Mouse (Mus musculus) kidney, postnatal 0 days (tissue): ENCODE results near the gene Mgat4a. TPM values are rescaled to one million over a fixed set of nuclear protein-coding genes. Genes with fewer than 3 reads are reported as not detected.

Experiments
- ATAC-seq: fragments of 200-750 bp; cut with Nextera tagmentation; replicated peaks from 2 replicates; pipeline ENCODE4 v1.8.0; 2017; ENCODE audit warnings: low read depth, moderate number of reproducible peaks, moderate TSS enrichment, moderate library complexity; ENCODE audit not compliant: low FRiP score
- DNase-seq: peaks from one replicate; pipeline ENCODE4 v3.0.0-alpha.2; 2016; ENCODE audit warnings: low spot score
- H3K27ac ChIP-seq: fragments of 300-500 bp; sonication (generic); 2 replicates; pipeline ENCODE4 v1.5.1; 2014; ENCODE audit warnings: mild to moderate bottlenecking
- H3K27me3 ChIP-seq: fragments of 300-500 bp; sonication (generic); 2 replicates; pipeline ENCODE4 v1.6.1; 2014; ENCODE audit warnings: low read length, mixed read lengths; ENCODE audit not compliant: insufficient read depth
- H3K36me3 ChIP-seq: fragments of 300-500 bp; sonication (generic); 2 replicates; pipeline ENCODE4 v1.6.1; 2014; ENCODE audit warnings: low read length, mixed read lengths; ENCODE audit not compliant: insufficient read depth
- H3K4me1 ChIP-seq: fragments of 300-500 bp; sonication (generic); replicated peaks from 2 replicates; pipeline ENCODE4 v1.6.1; 2014; ENCODE audit warnings: antibody characterized with exemption, low read length, mixed read lengths; ENCODE audit not compliant: insufficient read depth
- H3K4me2 ChIP-seq: fragments of 300-500 bp; sonication (generic); 2 replicates; pipeline ENCODE4 v1.6.1; 2014; ENCODE audit warnings: mild to moderate bottlenecking, low read length, moderate library complexity, mixed read lengths
- H3K4me3 ChIP-seq: fragments of 300-500 bp; sonication (generic); replicated peaks from 2 replicates; pipeline ENCODE4 v1.5.1; 2014; ENCODE audit warnings: low read depth, low read length
- H3K9ac ChIP-seq: fragments of 300-500 bp; sonication (generic); 2 replicates; pipeline ENCODE4 v1.6.1; 2014; ENCODE audit warnings: low read depth, low read length
- H3K9me3 ChIP-seq: fragments of 300-500 bp; sonication (generic); replicated peaks from 2 replicates; pipeline ENCODE4 v1.6.1; 2016; ENCODE audit warnings: low read length, inconsistent platforms, mixed read lengths
- CTCF ChIP-seq: IDR thresholded peaks from 2 replicates; pipeline ENCODE4 v1.5.1; 2016; ENCODE audit warnings: antibody characterized with exemption, low read depth, mild to moderate bottlenecking, moderate library complexity
- WGBS: fragments of 180-500 bp; shearing (Covaris S2); extraction: QIAGEN DNeasy Blood & Tissue Kit; methylation state at CpG from one replicate; pipeline ENCODE4 v1.1.7; 2014; 5-methylcytosine and 5-hydroxymethylcytosine counted together
- polyA plus RNA-seq: library from polyadenylated mRNA; unstranded; fragments of >200 nt; fragmentation: Nextera tagmentation; extraction: Ambion mirVana; gene quantifications from 2 replicates; pipeline ENCODE4 v1.2.1, GENCODE M21; 2015

The Mgat4a gene
- polyA plus RNA-seq, 1 experiment from 2014 or later: 8.3 TPM

DNA sequence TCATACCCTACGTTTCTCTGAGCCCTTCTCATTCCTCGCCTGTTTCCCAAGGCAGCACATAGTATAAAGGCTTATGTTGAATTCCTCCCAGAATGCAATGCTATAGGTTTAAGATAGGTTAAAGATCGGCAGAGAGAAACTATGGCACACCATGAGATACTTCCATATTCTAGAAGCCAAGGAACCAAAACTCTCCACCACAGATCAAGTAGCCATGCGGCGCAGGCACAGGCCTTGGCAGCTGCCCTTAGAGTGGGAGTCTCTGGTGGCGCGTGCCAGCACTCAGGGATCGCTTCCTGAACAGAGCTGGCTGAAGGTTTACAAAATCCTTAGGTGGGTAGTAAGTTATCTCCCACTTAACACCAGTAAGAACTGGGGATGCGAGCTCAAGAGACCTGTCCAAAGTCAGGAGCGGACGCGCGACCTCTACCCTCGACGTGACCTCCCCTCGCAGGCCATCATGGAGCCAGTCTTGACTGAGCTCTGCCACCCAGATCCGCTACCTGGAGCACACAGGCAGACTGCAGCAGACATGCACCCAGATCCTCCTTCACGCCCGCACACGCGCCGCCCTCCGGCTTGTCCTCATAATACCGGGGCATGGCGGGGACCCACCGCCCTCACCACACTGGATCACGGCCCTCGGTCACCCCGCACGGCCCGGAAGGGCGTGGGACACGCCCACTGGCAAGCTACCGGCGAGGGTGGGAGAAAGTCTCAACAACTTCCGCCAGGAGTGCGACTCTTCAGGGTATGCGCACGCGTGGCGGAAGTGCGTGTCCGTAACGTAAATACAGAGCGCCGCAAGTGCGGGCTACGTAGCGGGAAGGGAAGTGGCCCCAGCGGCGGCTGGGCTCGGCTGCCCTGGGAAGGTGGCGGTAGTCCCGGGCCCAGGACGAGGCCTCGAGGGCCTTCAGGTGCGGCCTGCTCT is 111.2 kb downstream of the Mgat4a start, which contains the start of the genes Coa5 and Unc50:
Coa5 (minus strand) TSS at position 738 of the 931 bp plus-strand sequence.
Unc50 (plus strand) TSS at position 774 of the 931 bp plus-strand sequence.
- Histone ChIP-seq H3K4me2 (peak within 1 kb of the TSS; percentile 77), H3K9me3 (no peaks in the 10 kb centered on the region), H3K27me3 (no peaks in the 10 kb centered on the region), H3K36me3 (peaks cover 15% of the 10 kb centered on the region), H3K4me1 (peaks cover 14% of the 10 kb centered on the region), H3K4me3 (peak within 1 kb of the TSS; percentile 91), H3K27ac (peak within 1 kb of the TSS; percentile 85), H3K9ac (peak within 1 kb of the TSS; percentile 90)
- 2% methylated on average over 57 of the region's 57 CpGs for WGBS
- TF ChIP-seq CTCF: peak; percentile 18; the same call in 1 of the 2 replicates
- ATAC-seq (peak; percentile 95), DNase-seq (peak; percentile 98)

DNA sequence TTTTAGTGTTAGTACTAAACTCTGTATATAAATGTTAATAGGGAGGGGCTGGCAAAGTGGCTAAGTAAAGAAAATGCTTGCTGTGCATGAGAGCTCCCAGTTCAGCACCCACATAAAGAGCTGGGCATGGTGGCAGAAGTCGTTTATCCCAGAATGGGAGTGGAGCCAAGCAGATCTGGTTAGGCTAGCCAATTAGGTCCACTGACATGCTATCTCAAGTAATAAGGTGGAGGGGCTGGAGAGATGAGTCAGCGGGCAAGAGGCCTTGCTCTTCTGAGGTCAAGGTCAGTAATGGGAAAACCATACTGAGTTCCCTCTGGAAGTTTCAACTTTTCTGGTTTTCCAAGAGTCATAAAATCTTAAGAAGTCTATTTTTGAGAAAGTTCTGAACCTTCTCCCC is 111.9 kb downstream of the Mgat4a start:
- peaks cover 15% of the 10 kb centered on the region for H3K36me3 ChIP-seq
- H3K9me3 ChIP-seq: no peaks in the 10 kb centered on the region
- 35% methylated on average over 2 of the region's 2 CpGs for WGBS
- ATAC-seq: no peak
- H3K27me3 ChIP-seq: no peaks in the 10 kb centered on the region
- DNase-seq: no peak
- no peak overlapping the region for H3K27ac ChIP-seq
- peak overlapping the region; percentile 90; the same call in 1 of the 2 replicates for H3K9ac ChIP-seq
- TF ChIP-seq CTCF: no peak
- peak overlapping the region; percentile 91 for H3K4me3 ChIP-seq
- H3K4me2 ChIP-seq: peak overlapping the region; percentile 77
- peaks cover 14% of the 10 kb centered on the region for H3K4me1 ChIP-seq

- Histone ChIP-seq H3K27ac (no peak overlapping the region), H3K4me3 (no peak overlapping the region), H3K4me1 (peaks cover 14% of the 10 kb centered on the region), H3K4me2 (no peak overlapping the region), H3K27me3 (no peaks in the 10 kb centered on the region), H3K9me3 (no peaks in the 10 kb centered on the region), H3K9ac (no peak overlapping the region), H3K36me3 (peaks cover 6% of the 10 kb centered on the region; the same call in 1 of the 2 replicates)
- no peak for TF ChIP-seq CTCF
- WGBS: 94% methylated on average over 8 of the region's 8 CpGs
- ATAC-seq (no peak), DNase-seq (no peak)
Observed at GRCm38 (mm10) chr1:37427144-37427875, 113.5 kb downstream of the Mgat4a start.

DNA sequence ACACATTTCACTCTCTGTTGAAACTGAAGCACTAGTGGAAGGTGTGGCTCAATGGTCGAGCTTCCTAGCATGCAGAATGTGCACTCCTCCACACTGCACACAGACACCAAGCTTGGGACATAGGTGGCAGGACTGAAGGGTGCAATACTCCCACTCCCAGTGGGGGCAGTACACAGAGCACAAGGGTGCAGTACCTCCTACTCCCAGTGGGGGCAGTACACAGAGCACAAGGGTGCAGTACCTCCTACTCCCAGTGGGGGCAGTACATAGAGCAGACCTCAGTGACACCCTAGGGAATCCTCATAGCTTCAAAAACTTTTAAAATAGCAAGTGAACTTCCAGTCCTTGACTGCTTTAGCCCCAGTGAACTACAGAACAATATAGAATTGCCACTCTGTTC is 121.4 kb downstream of the Mgat4a start:
- Histone ChIP-seq H3K4me1 (no peaks in the 10 kb centered on the region), H3K27me3 (no peaks in the 10 kb centered on the region), H3K4me2 (no peak overlapping the region), H3K9me3 (no peaks in the 10 kb centered on the region), H3K9ac (no peak overlapping the region), H3K27ac (no peak overlapping the region), H3K36me3 (peaks cover 18% of the 10 kb centered on the region; the same call in 1 of the 2 replicates), H3K4me3 (no peak overlapping the region)
- DNase-seq: peak; percentile 59
- ATAC-seq: peak; percentile 65; the same call in 1 of the 2 replicates
- peak; percentile 98 for TF ChIP-seq CTCF
- WGBS: 91% methylated on average over 1 of the region's 1 CpGs

DNA sequence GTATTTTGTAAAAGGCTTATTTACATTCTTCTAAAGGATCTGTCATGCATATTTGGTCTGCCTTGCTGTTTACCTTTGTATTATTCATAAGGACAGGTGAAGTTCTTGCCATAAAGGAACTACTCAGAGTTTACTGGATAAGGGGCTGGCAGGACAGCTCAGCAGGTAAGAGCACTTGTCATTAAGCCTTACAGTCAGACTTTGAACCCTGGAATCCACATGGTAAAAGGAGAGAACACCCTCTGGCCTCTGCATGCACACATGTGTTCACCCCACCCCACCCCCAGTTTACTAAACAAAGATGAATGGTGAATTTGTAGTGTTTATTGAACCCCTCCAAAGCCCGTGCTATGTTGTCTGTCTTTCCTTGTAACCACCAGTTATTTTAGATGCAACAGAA is 125.4 kb downstream of the Mgat4a start:
- no peaks in the 10 kb centered on the region for H3K4me1 ChIP-seq
- no peak for TF ChIP-seq CTCF
- no peak overlapping the region for H3K4me2 ChIP-seq
- H3K27me3 ChIP-seq: no peaks in the 10 kb centered on the region
- H3K9me3 ChIP-seq: no peaks in the 10 kb centered on the region
- no peak overlapping the region for H3K9ac ChIP-seq
- DNase-seq (no peak), ATAC-seq (no peak)
- 85% methylated on average over 1 of the region's 1 CpGs for WGBS
- H3K36me3 ChIP-seq: peaks cover 16% of the 10 kb centered on the region; the same call in 1 of the 2 replicates
- no peak overlapping the region for H3K27ac ChIP-seq
- no peak overlapping the region for H3K4me3 ChIP-seq

DNA sequence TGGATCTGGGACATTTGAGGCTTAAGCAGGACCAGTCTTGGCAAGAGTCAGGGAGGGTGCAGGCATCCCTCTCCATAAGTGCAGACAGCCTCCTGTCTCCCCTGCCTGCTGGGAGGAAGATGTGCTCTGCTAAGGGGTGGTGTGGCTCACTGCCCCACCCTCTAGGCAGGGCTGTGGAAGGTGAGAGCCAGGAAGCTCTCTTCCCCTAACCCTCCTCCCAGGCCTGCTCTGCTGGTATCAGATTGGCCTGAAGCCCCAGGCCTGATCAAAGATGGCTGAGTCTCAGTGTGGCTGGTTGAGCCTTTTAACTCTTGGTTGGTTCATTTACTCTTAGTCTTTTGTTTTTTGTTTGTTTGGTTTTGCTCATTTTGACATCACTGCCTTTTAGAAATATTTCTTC is 131.2 kb downstream of the Mgat4a start:
- DNase-seq: no peak
- no peaks in the 10 kb centered on the region for H3K36me3 ChIP-seq
- H3K4me1 ChIP-seq: no peaks in the 10 kb centered on the region
- no peak overlapping the region for H3K4me3 ChIP-seq
- no peak for TF ChIP-seq CTCF
- no peak overlapping the region for H3K27ac ChIP-seq
- H3K27me3 ChIP-seq: no peaks in the 10 kb centered on the region
- H3K9me3 ChIP-seq: no peaks in the 10 kb centered on the region
- H3K9ac ChIP-seq: no peak overlapping the region
- ATAC-seq: no peak
- H3K4me2 ChIP-seq: no peak overlapping the region
